Mouse (Mus musculus) regulatory T cell (primary cell): ENCODE measurements at regions not wholly inside any gene's neighbourhood (a gene's known extent, or its start where the extent isn't known, plus 50 kb on each side); places are given as distances from the start of the nearest gene placed in this dataset.
"Not testable (repeated sequence)": the region's sequence is repeated elsewhere in the genome, so short reads cannot be mapped to it uniquely, and the experiment has no call there.

Experiments used
- in situ Hi-C: fragments of 300-600 bp; cut with MboI, MseI; formaldehyde crosslinking; loops from one replicate; pipeline ENCODE4 v1.15.1; 2025; ENCODE audit warnings: high pct_unique_total_duplicates

- in situ Hi-C loops: not testable (repeated sequence)
These were observed 140.2 kb downstream of the Pls3 start for GRCm38 (mm10) chrX:75734628-75735302.

- in situ Hi-C loops: not testable (repeated sequence)
These were observed 141.3 kb downstream of the Pls3 start for GRCm38 (mm10) chrX:75733651-75734050.

- in situ Hi-C loops: not testable (repeated sequence)
These were observed 145.2 kb downstream of the Pls3 start for GRCm38 (mm10) chrX:75729791-75730190.

GRCm38 (mm10) chrX:75728507-75728906 is 146.5 kb downstream of the Pls3 start:
- in situ Hi-C loops: no loop called here

- in situ Hi-C loops: not testable (repeated sequence)
These were observed 145.5 kb upstream of the Rab39b start for GRCm38 (mm10) chrX:75723542-75723941.

- in situ Hi-C loops: no loop called here
These were observed 121.9 kb upstream of the Rab39b start for GRCm38 (mm10) chrX:75699949-75700348.

- in situ Hi-C loops: loop anchor here (10.0 kb wide), 1 partner anchor 150 kb away; no protein-coding TSS in a partner anchor
These were observed 97.2 kb upstream of the Rab39b start for GRCm38 (mm10) chrX:75675271-75675670.

GRCm38 (mm10) chrX:75673920-75674665 is 96.1 kb upstream of the Rab39b start:
- in situ Hi-C loops: loop anchor here (5.0 to 10.0 kb wide), 2 partner anchors 88 to 149 kb away; no protein-coding TSS in a partner anchor

- in situ Hi-C loops: loop anchor here (5.0 to 10.0 kb wide), 2 partner anchors 89 to 149 kb away; no protein-coding TSS in a partner anchor
These were observed 95.5 kb upstream of the Rab39b start for GRCm38 (mm10) chrX:75673586-75673919.

- in situ Hi-C loops: loop anchor here (5.0 to 10.0 kb wide), 2 partner anchors 89 to 148 kb away; no protein-coding TSS in a partner anchor
These were observed 94.9 kb upstream of the Rab39b start for GRCm38 (mm10) chrX:75672976-75673375.

- in situ Hi-C loops: no loop called here
These were observed 89.6 kb upstream of the Rab39b start for GRCm38 (mm10) chrX:75667636-75668035.

GRCm38 (mm10) chrX:75643402-75643801 is 65.4 kb upstream of the Rab39b start:
- in situ Hi-C loops: no loop called here
